Mouse (Mus musculus) E14TG2a.4 (cell line): ENCODE data around the gene Itgb7.
A peak's percentile ranks its signal among the peaks of the same experiment; 100 is the strongest.

Experiments used
- CTCF ChIP-seq: conservative IDR thresholded peaks from 2 replicates; pipeline ENCODE4 v1.5.1; 2014; ENCODE audit warnings: low read length
- NANOG ChIP-seq: IDR thresholded peaks from 2 replicates; pipeline ENCODE4 v1.6.1; 2014; ENCODE audit warnings: borderline replicate concordance, low read length, mixed read lengths

DNA sequence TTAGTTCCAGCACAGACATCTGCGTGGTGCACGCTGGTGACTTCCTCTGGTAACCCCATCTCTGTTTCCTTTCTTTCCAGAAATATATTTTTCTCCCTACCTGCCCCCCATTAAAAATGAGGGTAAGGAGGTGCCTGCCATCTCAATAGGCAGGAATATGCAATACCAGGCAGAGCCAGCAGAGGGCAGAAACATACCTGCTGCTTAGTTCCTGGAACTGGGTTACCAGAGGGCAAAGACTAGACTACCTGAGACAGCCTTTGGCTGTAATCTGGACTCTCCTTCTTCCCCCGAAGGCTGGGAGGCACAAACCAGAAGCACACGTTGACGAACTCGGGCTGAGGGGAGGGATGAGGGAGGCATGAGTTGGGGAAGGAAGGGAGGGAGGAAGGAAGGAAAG, 53.5 kb downstream of the Itgb7 start:
- TF ChIP-seq CTCF, result peak; percentile 99
- TF ChIP-seq NANOG, result no peak
